Mouse (Mus musculus) neural tube, embryonic 12.5 days (tissue): ENCODE data around the gene Gm10719. TPM values are rescaled to one million over a fixed set of nuclear protein-coding genes. Genes with fewer than 3 reads are reported as not detected.
A peak's percentile ranks its signal among the peaks of the same experiment; 100 is the strongest.
"Not testable (repeated sequence)": the region's sequence is repeated elsewhere in the genome, so short reads cannot be mapped to it uniquely, and the experiment has no call there.

Experiments used
- ATAC-seq: fragments of 200-750 bp; cut with Nextera tagmentation; 2 replicates; pipeline ENCODE4 v1.8.0; 2017; ENCODE audit warnings: low read depth, mild to moderate bottlenecking, moderate TSS enrichment, moderate library complexity; ENCODE audit not compliant: low FRiP score
- H3K27ac ChIP-seq: fragments of 300-500 bp; sonication (generic); 2 replicates; pipeline ENCODE4 v1.5.1; 2016
- H3K27me3 ChIP-seq: fragments of 300-500 bp; sonication (generic); replicated peaks from 2 replicates; pipeline ENCODE4 v1.6.1; 2016; ENCODE audit warnings: mild to moderate bottlenecking
- H3K36me3 ChIP-seq: fragments of 300-500 bp; sonication (generic); 2 replicates; pipeline ENCODE4 v1.6.1; 2016; ENCODE audit warnings: mild to moderate bottlenecking
- H3K4me1 ChIP-seq: fragments of 300-500 bp; sonication (generic); 2 replicates; pipeline ENCODE4 v1.6.1; 2016
- H3K4me2 ChIP-seq: fragments of 300-500 bp; sonication (generic); replicated peaks from 2 replicates; pipeline ENCODE4 v1.6.1; 2016; ENCODE audit warnings: mild to moderate bottlenecking
- H3K4me3 ChIP-seq: fragments of 300-500 bp; sonication (generic); 2 replicates; pipeline ENCODE4 v1.5.1; 2016
- H3K9ac ChIP-seq: fragments of 300-500 bp; sonication (generic); 2 replicates; pipeline ENCODE4 v1.6.1; 2016; ENCODE audit warnings: mild to moderate bottlenecking
- H3K9me3 ChIP-seq: fragments of 300-500 bp; sonication (generic); 2 replicates; pipeline ENCODE4 v1.6.1; 2016; ENCODE audit warnings: mild to moderate bottlenecking
- WGBS: fragments of 180-500 bp; shearing (Covaris S2); methylation state at CpG from one replicate; pipeline ENCODE4 v1.1.7; 2016; 5-methylcytosine and 5-hydroxymethylcytosine counted together
- microRNA-seq: library from miRNA; unstranded; fragments of <30 nt; microRNA quantifications from one replicate; pipeline ENCODE4, GENCODE M21; 2017
- polyA plus RNA-seq: library from polyadenylated mRNA; unstranded; fragments of >200 nt; fragmentation: Nextera tagmentation; extraction: Ambion mirVana; gene quantifications from 2 replicates; pipeline ENCODE4 v1.2.1, GENCODE M21; 2016

The Gm10719 gene
- polyA plus RNA-seq, 1 experiment from 2014 or later = 1.2 TPM

GRCm38 (mm10) chr9:3029276-3030000 is 12.2 kb downstream of the Gm10719 start:
- H3K9me3 ChIP-seq, ATAC-seq, H3K36me3 ChIP-seq, H3K27ac ChIP-seq, H3K4me3 ChIP-seq, H3K27me3 ChIP-seq, H3K9ac ChIP-seq, H3K4me2 ChIP-seq, H3K4me1 ChIP-seq: not testable (repeated sequence)
- 63% methylated on average over 14 of the region's 16 CpGs for WGBS

DNA sequence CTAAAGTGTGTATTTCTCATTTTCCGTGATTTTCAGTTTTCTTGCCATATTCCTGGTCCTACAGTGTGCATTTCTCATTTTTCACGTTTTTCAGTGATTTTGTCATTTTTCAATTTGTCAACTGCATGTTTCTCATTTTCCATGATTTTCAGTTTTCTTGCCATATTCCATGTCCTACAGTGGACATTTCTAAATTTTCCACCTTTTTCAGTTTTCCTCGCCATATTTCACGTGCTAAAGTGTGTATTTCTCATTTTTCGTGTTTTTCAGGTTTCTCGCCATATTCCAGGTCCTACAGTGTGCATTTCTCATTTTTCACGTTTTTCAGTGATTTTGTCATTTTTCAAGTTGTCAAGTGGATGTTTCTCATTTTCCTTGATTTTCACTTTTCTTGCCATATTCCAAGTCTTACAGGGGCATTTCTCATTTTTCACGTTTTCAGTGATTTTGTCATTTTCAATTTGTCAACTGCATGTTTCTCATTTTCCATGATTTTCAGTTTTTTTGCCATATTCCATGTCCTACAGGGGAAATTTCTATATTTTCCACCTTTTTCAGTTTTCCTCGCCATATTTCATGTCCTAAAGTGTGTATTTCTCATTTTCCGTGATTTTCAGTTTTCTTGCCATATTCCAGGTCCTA is 13.6 kb downstream of the Gm10719 start:
- not testable (repeated sequence) for H3K27me3 ChIP-seq, H3K27ac ChIP-seq, H3K4me2 ChIP-seq, H3K4me3 ChIP-seq, H3K9me3 ChIP-seq, H3K9ac ChIP-seq, H3K36me3 ChIP-seq, H3K4me1 ChIP-seq
- 61% methylated on average over 2 of the region's 10 CpGs for WGBS
- ATAC-seq = 0 out of 2 replicates have a peak, but pooled peaks have one; percentile 31

- not testable (repeated sequence) for H3K36me3 ChIP-seq, H3K4me3 ChIP-seq, H3K9me3 ChIP-seq, H3K4me1 ChIP-seq, H3K9ac ChIP-seq, H3K27me3 ChIP-seq, ATAC-seq, H3K4me2 ChIP-seq, H3K27ac ChIP-seq
- WGBS = 43% methylated on average over 1 of the region's 8 CpGs
Measured at GRCm38 (mm10) chr9:3034299-3034698, 17.1 kb downstream of the Gm10719 start, which contains the start of gene Gm17535. Gm17535 (plus strand) TSS chr9:3034599.

DNA sequence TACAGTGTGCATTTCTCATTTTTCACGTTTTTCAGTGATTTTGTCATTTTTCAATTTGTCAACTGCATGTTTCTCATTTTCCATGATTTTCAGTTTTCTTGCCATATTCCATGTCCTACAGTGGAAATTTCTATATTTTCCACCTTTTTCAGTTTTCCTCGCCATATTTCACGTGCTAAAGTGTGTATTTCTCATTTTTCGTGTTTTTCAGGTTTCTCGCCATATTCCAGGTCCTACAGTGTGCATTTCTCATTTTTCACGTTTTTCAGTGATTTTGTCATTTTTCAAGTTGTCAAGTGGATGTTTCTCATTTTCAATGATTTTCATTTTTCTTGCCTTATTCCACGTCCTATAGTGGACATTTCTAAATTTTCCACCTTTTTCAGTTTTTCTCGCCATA is 19.4 kb downstream of the Gm10719 start, which contains the start of gene Gm10715:
Gene Gm10715 (plus strand): TSS at position 301 of the 400 bp plus-strand sequence.
- H3K27me3 ChIP-seq, ATAC-seq, H3K4me2 ChIP-seq, H3K36me3 ChIP-seq, H3K4me1 ChIP-seq, H3K9me3 ChIP-seq, H3K27ac ChIP-seq, H3K9ac ChIP-seq, H3K4me3 ChIP-seq: not testable (repeated sequence)
- WGBS = 79% methylated on average over 8 of the region's 8 CpGs

DNA sequence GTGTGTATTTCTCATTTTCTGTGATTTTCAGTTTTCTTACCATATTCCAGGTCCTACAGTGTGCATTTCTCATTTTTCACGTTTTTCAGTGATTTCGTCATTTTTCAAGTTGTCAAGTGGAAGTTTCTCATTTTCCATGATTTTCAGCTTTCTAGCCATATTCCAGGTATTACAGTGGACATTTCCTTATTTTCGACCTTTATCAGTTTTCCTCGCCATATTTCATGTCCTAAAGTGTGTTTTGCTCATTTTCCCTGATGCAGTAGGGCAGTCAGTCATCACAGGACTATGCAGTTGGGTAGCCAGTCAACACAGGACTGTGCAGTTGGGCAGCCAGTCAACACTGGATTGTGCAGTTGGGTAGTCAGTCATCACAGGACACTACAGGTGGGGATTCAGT is 21.0 kb downstream of the Gm10719 start:
- H3K9ac ChIP-seq, ATAC-seq, H3K4me3 ChIP-seq, H3K4me2 ChIP-seq, H3K4me1 ChIP-seq, H3K27me3 ChIP-seq, H3K9me3 ChIP-seq, H3K27ac ChIP-seq, H3K36me3 ChIP-seq: not testable (repeated sequence)
- WGBS = 70% methylated on average over 4 of the region's 4 CpGs

Small RNA genes within 50 kb of the gene (microRNA-seq; reads per million reads assigned to microRNA genes)
- gene Mir101c = not detected

Other genes with a start within 250 kb of the Gm10719 start
- gene Gm10722, start 16.5 kb upstream of the Gm10719 start, polyA plus RNA-seq = not detected in 2 replicates
- not detected in 2 replicates for gene Gm11168, start 14.1 kb upstream of the Gm10719 start, polyA plus RNA-seq
- gene Gm10721, start 4.3 kb upstream of the Gm10719 start, polyA plus RNA-seq = 0.49 TPM in 1 of 2 replicates, not detected in the other
- not detected in 2 replicates for gene Gm10720, start 1.8 kb upstream of the Gm10719 start, polyA plus RNA-seq
- gene Gm10718, start 6.1 kb downstream of the Gm10719 start, polyA plus RNA-seq = 1.4 and 2.3 TPM in 2 replicates
- gene Gm10717, start 8.0 kb downstream of the Gm10719 start, polyA plus RNA-seq = 0.97 and 1.1 TPM in 2 replicates
- not detected in 2 replicates for gene Gm17535, start 17.2 kb downstream of the Gm10719 start, polyA plus RNA-seq
- not detected in 2 replicates for gene Gm10715, start 19.5 kb downstream of the Gm10719 start, polyA plus RNA-seq